Comparison of ENCODE assay signal across 8 mouse cellular contexts in genomic region chr13:34036726-34037125, GRCm38 (mm10). TPM values are rescaled to one million over a fixed set of nuclear protein-coding genes. Genes with fewer than 3 reads are reported as not detected.
DNase-seq lines count a peak whose midpoint lies in the region; ATAC-seq and TF ChIP-seq lines count a peak whose summit lies in the region.

No protein-coding gene starts in this region.

- DNase-seq in intestine, embryonic 14.5 days (ENCODE audit: low spot score) = no peak
- DNase-seq in embryonic facial prominence, embryonic 10.5 days (ENCODE audit: low spot score) = no peak
- DNase-seq in heart, postnatal 0 days (ENCODE audit: low spot score) = no peak
- DNase-seq in embryo, embryonic 11 days = no peak
- no peak for DNase-seq in adrenal gland, adult 2 months
- DNase-seq in right cerebral cortex, postnatal 4 days = no peak

- 0 out of 2 replicates have a peak overlapping the region, but pooled peaks have one; percentile 78 for H3K27ac ChIP-seq in intestine, embryonic 14.5 days (ENCODE audit: low read depth)
- H3K27ac ChIP-seq in intestine, embryonic 15.5 days = no peak overlapping the region
- H3K27ac ChIP-seq in embryonic facial prominence, embryonic 10.5 days (replicated peaks) = peak overlapping the region; percentile 97
- H3K27ac ChIP-seq in heart, postnatal 0 days (ENCODE audit: low read depth) = peak overlapping the region; percentile 84; the same call in 1 of the 2 replicates
- H3K27ac ChIP-seq in macrophage = peak overlapping the region; percentile 73

- peaks cover 15% of the 10 kb centered on the region; the same call in 1 of the 2 replicates for H3K79me2 ChIP-seq in macrophage (ENCODE audit: inconsistent target)

- peaks cover 24% of the 10 kb centered on the region for H3K36me3 ChIP-seq in intestine, embryonic 14.5 days (ENCODE audit: control insufficient read depth, insufficient read depth, low read length)
- H3K36me3 ChIP-seq in intestine, embryonic 15.5 days = peaks cover 4% of the 10 kb centered on the region; the same call in 1 of the 2 replicates
- H3K36me3 ChIP-seq in embryonic facial prominence, embryonic 10.5 days (replicated peaks) = peaks cover 21% of the 10 kb centered on the region; the same call in 1 of the 2 replicates
- H3K36me3 ChIP-seq in heart, postnatal 0 days (replicated peaks; ENCODE audit: control insufficient read depth, insufficient read depth, low read length) = peaks cover 26% of the 10 kb centered on the region
- H3K36me3 ChIP-seq in macrophage (ENCODE audit: inconsistent target) = peaks cover 11% of the 10 kb centered on the region

- no peak overlapping the region for H3K4me2 ChIP-seq in intestine, embryonic 14.5 days (ENCODE audit: low read length)
- no peak overlapping the region for H3K4me2 ChIP-seq in intestine, embryonic 15.5 days (replicated peaks)
- H3K4me2 ChIP-seq in heart, postnatal 0 days (ENCODE audit: low read depth, low read length) = no peak overlapping the region

- no peaks in the 10 kb centered on the region for H3K27me3 ChIP-seq in intestine, embryonic 14.5 days (replicated peaks; ENCODE audit: control insufficient read depth, insufficient read depth, low read length)
- no peaks in the 10 kb centered on the region for H3K27me3 ChIP-seq in intestine, embryonic 15.5 days (replicated peaks)
- no peaks in the 10 kb centered on the region for H3K27me3 ChIP-seq in embryonic facial prominence, embryonic 10.5 days (replicated peaks; ENCODE audit: low read depth, poor library complexity, severe bottlenecking)
- no peaks in the 10 kb centered on the region for H3K27me3 ChIP-seq in heart, postnatal 0 days (ENCODE audit: control insufficient read depth, insufficient read depth, low read length)

- no peak for TF ChIP-seq CTCF in heart, postnatal 0 days (IDR thresholded peaks at IDR 0.05; ENCODE audit: low read depth)

- 76% methylated on average over 5 of the region's 5 CpGs for WGBS in intestine, embryonic 14.5 days
- 80% methylated on average over 5 of the region's 5 CpGs for WGBS in intestine, embryonic 15.5 days
- WGBS in embryonic facial prominence, embryonic 10.5 days = 82% methylated on average over 5 of the region's 5 CpGs
- WGBS in heart, postnatal 0 days = 65% methylated on average over 5 of the region's 5 CpGs
- 92% methylated on average over 5 of the region's 5 CpGs for WGBS in macrophage (ENCODE audit: missing documents)

- no peaks in the 10 kb centered on the region for H3K9me3 ChIP-seq in intestine, embryonic 14.5 days (ENCODE audit: control insufficient read depth, low read length)
- no peaks in the 10 kb centered on the region for H3K9me3 ChIP-seq in intestine, embryonic 15.5 days
- H3K9me3 ChIP-seq in embryonic facial prominence, embryonic 10.5 days = no peaks in the 10 kb centered on the region
- H3K9me3 ChIP-seq in heart, postnatal 0 days (replicated peaks; ENCODE audit: control insufficient read depth, low read length) = no peaks in the 10 kb centered on the region

- H3K4me1 ChIP-seq in intestine, embryonic 14.5 days (replicated peaks; ENCODE audit: control insufficient read depth, insufficient read depth, low read length) = peaks cover 18% of the 10 kb centered on the region
- H3K4me1 ChIP-seq in intestine, embryonic 15.5 days (replicated peaks) = peaks cover 8% of the 10 kb centered on the region; the same call in 1 of the 2 replicates
- peaks cover 25% of the 10 kb centered on the region for H3K4me1 ChIP-seq in embryonic facial prominence, embryonic 10.5 days
- H3K4me1 ChIP-seq in heart, postnatal 0 days (ENCODE audit: control insufficient read depth, insufficient read depth) = peaks cover 8% of the 10 kb centered on the region; the same call in 1 of the 2 replicates

- no peak for TF ChIP-seq EP300 in heart, postnatal 0 days (IDR thresholded peaks at IDR 0.05; ENCODE audit: low read depth)

- H3K4me3 ChIP-seq in intestine, embryonic 14.5 days (ENCODE audit: low read depth, low read length) = no peak overlapping the region
- no peak overlapping the region for H3K4me3 ChIP-seq in intestine, embryonic 15.5 days (replicated peaks)
- no peak overlapping the region; the same call in 1 of the 2 replicates for H3K4me3 ChIP-seq in embryonic facial prominence, embryonic 10.5 days
- H3K4me3 ChIP-seq in heart, postnatal 0 days (ENCODE audit: low read depth, low read length) = no peak overlapping the region
- H3K4me3 ChIP-seq in macrophage (ENCODE audit: inconsistent target) = no peak overlapping the region

- H3K9ac ChIP-seq in intestine, embryonic 14.5 days (ENCODE audit: low read length) = no peak overlapping the region
- no peak overlapping the region for H3K9ac ChIP-seq in intestine, embryonic 15.5 days
- H3K9ac ChIP-seq in heart, postnatal 0 days (replicated peaks; ENCODE audit: low read depth, low read length) = no peak overlapping the region

- no peak for ATAC-seq in intestine, embryonic 14.5 days (replicated peaks; ENCODE audit: low FRiP score, low TSS enrichment, low read depth)
- no peak for ATAC-seq in intestine, embryonic 15.5 days
- ATAC-seq in heart, postnatal 0 days (ENCODE audit: insufficient read depth, low read depth) = no peak

RNA-seq across cellular contexts. Expression of gene Bphl, which starts 0.7 kb away (rescaled TPM):
- polyA plus RNA-seq in intestine, embryonic 14.5 days (2014; fragmentation: Nextera tagmentation; extraction: Ambion mirVana) = 40.4 TPM in 2 replicates
- polyA plus RNA-seq in intestine, embryonic 15.5 days (2015; fragmentation: Nextera tagmentation; extraction: Ambion mirVana) = 57.6 and 60.4 TPM in 2 replicates
- 31.6 and 32.3 TPM in 2 replicates for polyA plus RNA-seq in embryonic facial prominence, embryonic 10.5 days (2016; fragmentation: Nextera tagmentation; extraction: Ambion mirVana)
- total RNA-seq in heart, postnatal 0 days (2014; rRNA removed; ENCODE audit: low replicate concordance) = 57.1 and 64.2 TPM in 2 replicates
- polyA plus RNA-seq in heart, postnatal 0 days (2015; fragmentation: Nextera tagmentation; extraction: Ambion mirVana) = 53.2 and 58.9 TPM in 2 replicates
- 10 to 100 TPM in 14 of 26 experiments, 1 to 10 TPM in 12; 1.7 to 20.9 (median 12.3) TPM for total RNA-seq in macrophage (2018; cell fraction: chromatin; rRNA removed)
- total RNA-seq in macrophage (2018; cell fraction: cytosol; rRNA removed) = 10 to 100 TPM; 16.3 to 36.8 (median 24.4) TPM
- 10 to 100 TPM in 16 of 26 experiments, 1 to 10 TPM in 10; 4.0 to 30.8 (median 11.6) TPM for total RNA-seq in macrophage (2018; cell fraction: nucleus; rRNA removed)
- 16.8 to 29.1 TPM (median 24.2 TPM) in 3 replicates for polyA plus RNA-seq in macrophage (2018)
- 10 to 100 TPM; 74.9 to 75.1 TPM for total RNA-seq in adrenal gland, adult 2 months (2021)
- polyA plus RNA-seq in adrenal gland, adult 2 months (2012; rRNA removed) = 57.4 and 61.2 TPM in 2 replicates

RNA-seq across cellular contexts. Expression of gene Serpinb6a, which starts 34.1 kb away (rescaled TPM):
- polyA plus RNA-seq in intestine, embryonic 14.5 days (2014; fragmentation: Nextera tagmentation; extraction: Ambion mirVana) = 91.9 and 106 TPM in 2 replicates
- 120 and 124 TPM in 2 replicates for polyA plus RNA-seq in intestine, embryonic 15.5 days (2015; fragmentation: Nextera tagmentation; extraction: Ambion mirVana)
- 31.1 and 36.2 TPM in 2 replicates for polyA plus RNA-seq in embryonic facial prominence, embryonic 10.5 days (2016; fragmentation: Nextera tagmentation; extraction: Ambion mirVana)
- total RNA-seq in heart, postnatal 0 days (2014; rRNA removed; ENCODE audit: low replicate concordance) = 115 and 149 TPM in 2 replicates
- polyA plus RNA-seq in heart, postnatal 0 days (2015; fragmentation: Nextera tagmentation; extraction: Ambion mirVana) = 79.0 and 80.2 TPM in 2 replicates
- 100 to 1,000 TPM in 16 of 26 experiments, 10 to 100 TPM in 10; 61.3 to 344 (median 127) TPM for total RNA-seq in macrophage (2018; cell fraction: chromatin; rRNA removed)
- total RNA-seq in macrophage (2018; cell fraction: cytosol; rRNA removed) = 1,000 to 10,000 TPM in 6 of 26 experiments, 100 to 1,000 TPM in 20; 289 to 1,112 (median 609) TPM
- total RNA-seq in macrophage (2018; cell fraction: nucleus; rRNA removed) = 100 to 1,000 TPM; 108 to 456 (median 182) TPM
- 845 to 1,624 TPM (median 1,052 TPM) in 3 replicates for polyA plus RNA-seq in macrophage (2018)
- total RNA-seq in adrenal gland, adult 2 months (2021) = 100 to 1,000 TPM; 437 to 541 TPM
- 102 and 109 TPM in 2 replicates for polyA plus RNA-seq in adrenal gland, adult 2 months (2012; rRNA removed)

RNA-seq across cellular contexts. Expression of gene Ripk1, which starts 34.6 kb away (rescaled TPM):
- 20.3 TPM in 2 replicates for polyA plus RNA-seq in intestine, embryonic 14.5 days (2014; fragmentation: Nextera tagmentation; extraction: Ambion mirVana)
- polyA plus RNA-seq in intestine, embryonic 15.5 days (2015; fragmentation: Nextera tagmentation; extraction: Ambion mirVana) = 20.4 and 20.8 TPM in 2 replicates
- polyA plus RNA-seq in embryonic facial prominence, embryonic 10.5 days (2016; fragmentation: Nextera tagmentation; extraction: Ambion mirVana) = 7.4 and 8.6 TPM in 2 replicates
- 6.1 and 9.5 TPM in 2 replicates for total RNA-seq in heart, postnatal 0 days (2014; rRNA removed; ENCODE audit: low replicate concordance)
- polyA plus RNA-seq in heart, postnatal 0 days (2015; fragmentation: Nextera tagmentation; extraction: Ambion mirVana) = 4.7 and 4.8 TPM in 2 replicates
- total RNA-seq in macrophage (2018; cell fraction: chromatin; rRNA removed) = 100 to 1,000 TPM in 24 of 26 experiments, 10 to 100 TPM in 2; 97.1 to 196 (median 136) TPM
- total RNA-seq in macrophage (2018; cell fraction: cytosol; rRNA removed) = 10 to 100 TPM; 47.4 to 84.8 (median 67.0) TPM
- 100 to 1,000 TPM in 13 of 26 experiments, 10 to 100 TPM in 13; 75.8 to 197 (median 100) TPM for total RNA-seq in macrophage (2018; cell fraction: nucleus; rRNA removed)
- 61.5 to 114 TPM (median 61.6 TPM) in 3 replicates for polyA plus RNA-seq in macrophage (2018)
- 10 to 100 TPM; 27.2 to 31.9 TPM for total RNA-seq in adrenal gland, adult 2 months (2021)
- polyA plus RNA-seq in adrenal gland, adult 2 months (2012; rRNA removed) = 12.7 and 12.8 TPM in 2 replicates

RNA-seq across cellular contexts. Expression of gene Tubb2a, which starts 41.1 kb away (rescaled TPM):
- 200 and 219 TPM in 2 replicates for polyA plus RNA-seq in intestine, embryonic 14.5 days (2014; fragmentation: Nextera tagmentation; extraction: Ambion mirVana)
- 170 TPM in 2 replicates for polyA plus RNA-seq in intestine, embryonic 15.5 days (2015; fragmentation: Nextera tagmentation; extraction: Ambion mirVana)
- polyA plus RNA-seq in embryonic facial prominence, embryonic 10.5 days (2016; fragmentation: Nextera tagmentation; extraction: Ambion mirVana) = 101 and 105 TPM in 2 replicates
- total RNA-seq in heart, postnatal 0 days (2014; rRNA removed; ENCODE audit: low replicate concordance) = 291 and 343 TPM in 2 replicates
- 90.8 and 105 TPM in 2 replicates for polyA plus RNA-seq in heart, postnatal 0 days (2015; fragmentation: Nextera tagmentation; extraction: Ambion mirVana)
- 100 to 1,000 TPM in 13 of 26 experiments, 10 to 100 TPM in 13; 16.0 to 287 (median 102) TPM for total RNA-seq in macrophage (2018; cell fraction: chromatin; rRNA removed)
- total RNA-seq in macrophage (2018; cell fraction: cytosol; rRNA removed) = 100 to 1,000 TPM; 194 to 451 (median 311) TPM
- 100 to 1,000 TPM in 22 of 26 experiments, 10 to 100 TPM in 4; 66.3 to 379 (median 177) TPM for total RNA-seq in macrophage (2018; cell fraction: nucleus; rRNA removed)
- 162 to 260 TPM (median 170 TPM) in 3 replicates for polyA plus RNA-seq in macrophage (2018)
- 10 to 100 TPM; 30.1 to 37.2 TPM for total RNA-seq in adrenal gland, adult 2 months (2021)
- polyA plus RNA-seq in adrenal gland, adult 2 months (2012; rRNA removed) = 74.7 and 93.5 TPM in 2 replicates
